Mouse (Mus musculus): ENCODE data around the gene Lzts3.

- TF ChIP-seq CTCF (IDR thresholded peaks at IDR 0.05; ENCODE audit: low read depth, low read length) (no peak), POLR2A (IDR thresholded peaks at IDR 0.05; ENCODE audit: insufficient read depth, low read length) (no peak), EP300 (IDR thresholded peaks at IDR 0.05; ENCODE audit: insufficient read depth, low read depth, low read length) (no peak)
Measured at GRCm38 (mm10) chr2:130629839-130630203, 12.8 kb downstream of the Lzts3 start, which contains the start of the genes Fastkd5 and Ubox5.

All from ES-Bruce4 (cell line).